Mouse (Mus musculus) brain, adult 2 months (tissue): ENCODE data around the gene Draxin.
A peak's percentile ranks its signal among the peaks of the same experiment; 100 is the strongest.

Experiments used
- DNase-seq: peaks from one replicate; pipeline ENCODE4 v3.0.0; 2011; ENCODE audit warnings: low read depth, low spot score

Gene Draxin

GRCm38 (mm10) chr4:148115467-148115866, 15.0 kb downstream of the Draxin start:
- DNase-seq, result no peak

- DNase-seq, result peak; percentile 93
These were observed 15.6 kb downstream of the Draxin start for GRCm38 (mm10) chr4:148114758-148115391.

- no peak for DNase-seq
These were observed 18.0 kb downstream of the Draxin start for GRCm38 (mm10) chr4:148112519-148112918.

- no peak for DNase-seq
These were observed 21.3 kb downstream of the Draxin start for GRCm38 (mm10) chr4:148109215-148109614.

GRCm38 (mm10) chr4:148108565-148109100, 21.9 kb downstream of the Draxin start:
- peak; percentile 40 for DNase-seq

- peak; percentile 63 for DNase-seq
These were observed 22.7 kb downstream of the Draxin start for GRCm38 (mm10) chr4:148107621-148108291.

GRCm38 (mm10) chr4:148104146-148104545, 26.4 kb downstream of the Draxin start:
- DNase-seq, result no peak

GRCm38 (mm10) chr4:148101801-148102527, 28.5 kb downstream of the Draxin start:
- DNase-seq, result peak; percentile 77

- no peak for DNase-seq
These were observed 31.8 kb downstream of the Draxin start for GRCm38 (mm10) chr4:148098666-148099065.

- no peak for DNase-seq
These were observed 32.6 kb downstream of the Draxin start for GRCm38 (mm10) chr4:148097936-148098335.

- no peak for DNase-seq
These were observed 35.4 kb downstream of the Draxin start for GRCm38 (mm10) chr4:148095081-148095480.

- no peak for DNase-seq
These were observed 36.3 kb downstream of the Draxin start for GRCm38 (mm10) chr4:148094161-148094560.

GRCm38 (mm10) chr4:148092551-148093271, 37.8 kb downstream of the Draxin start:
- DNase-seq, result no peak

- DNase-seq, result no peak
These were observed 39.3 kb downstream of the Draxin start for GRCm38 (mm10) chr4:148091181-148091580.

GRCm38 (mm10) chr4:148089166-148089565, 41.3 kb downstream of the Draxin start:
- DNase-seq, result no peak

GRCm38 (mm10) chr4:148087907-148088527, 42.5 kb downstream of the Draxin start, which contains the start of gene Agtrap:
Gene Agtrap, minus strand, starts transcription at chr4:148088031.
- peak; percentile 97 for DNase-seq

GRCm38 (mm10) chr4:148087091-148087906, 43.2 kb downstream of the Draxin start:
- DNase-seq, result no peak

GRCm38 (mm10) chr4:148085907-148086305, 44.6 kb downstream of the Draxin start:
- DNase-seq, result no peak

GRCm38 (mm10) chr4:148085131-148085906, 45.2 kb downstream of the Draxin start:
- DNase-seq, result no peak
